Mouse (Mus musculus): ENCODE measurements at regions not wholly inside any gene's neighbourhood (a gene's known extent, or its start where the extent isn't known, plus 50 kb on each side); places are given as distances from the start of the nearest gene placed in this dataset.

DNA sequence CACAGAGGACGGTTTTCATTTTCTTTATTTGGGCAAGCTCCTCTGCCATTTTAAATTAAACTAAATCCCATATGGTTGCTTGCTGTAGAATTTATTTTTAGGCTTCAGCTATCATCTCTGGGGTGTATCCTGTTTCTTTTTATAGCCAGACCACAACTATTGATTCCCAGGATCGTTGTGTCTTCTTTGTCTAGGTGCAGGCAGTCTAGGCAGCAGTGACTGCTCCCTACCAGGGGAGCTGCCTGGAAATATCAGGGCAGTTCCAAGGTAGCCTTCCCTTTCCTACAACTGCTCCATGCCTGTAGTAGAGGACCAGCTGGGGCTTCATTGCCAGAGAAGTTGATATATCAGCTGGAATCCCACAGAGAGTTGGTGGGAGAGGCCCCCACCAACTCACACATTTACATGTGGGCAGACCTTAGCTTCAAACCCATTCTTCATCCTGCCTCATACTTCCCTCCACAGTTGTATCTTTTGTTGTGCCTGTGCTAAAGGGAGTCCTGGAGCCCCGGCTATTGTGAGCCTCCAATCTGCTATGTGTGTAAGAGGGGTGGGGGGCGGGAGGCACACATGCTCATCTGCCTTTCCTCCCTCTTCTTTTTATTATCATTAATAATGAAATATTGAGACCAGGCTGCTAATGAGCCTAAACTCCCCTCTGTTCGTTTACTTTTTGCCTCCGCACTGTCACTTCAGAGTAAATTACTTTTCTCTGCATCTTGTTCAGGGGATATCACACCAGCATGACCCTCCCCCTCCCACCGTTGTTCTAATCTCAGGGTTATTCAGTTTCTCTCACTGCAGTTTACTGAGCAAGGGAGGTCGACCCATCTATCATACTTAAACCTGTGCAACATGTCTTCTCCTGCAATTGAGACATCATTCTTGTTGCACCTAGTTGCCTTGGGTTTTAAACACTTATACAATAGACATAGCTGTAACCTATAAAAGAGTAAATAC lies 576.3 kb upstream of the Plxna2 start:
- no peak for DNase-seq (ENCODE audit: low spot score in 2 of 2)

- DNase-seq (ENCODE audit: low spot score in 2 of 2): no peak
These were observed 579.3 kb upstream of the Plxna2 start for GRCm38 (mm10) chr1:194038711-194039110.

GRCm38 (mm10) chr1:194034199-194034883 lies 583.7 kb upstream of the Plxna2 start:
- no peak for DNase-seq (ENCODE audit: low spot score in 2 of 2)

DNA sequence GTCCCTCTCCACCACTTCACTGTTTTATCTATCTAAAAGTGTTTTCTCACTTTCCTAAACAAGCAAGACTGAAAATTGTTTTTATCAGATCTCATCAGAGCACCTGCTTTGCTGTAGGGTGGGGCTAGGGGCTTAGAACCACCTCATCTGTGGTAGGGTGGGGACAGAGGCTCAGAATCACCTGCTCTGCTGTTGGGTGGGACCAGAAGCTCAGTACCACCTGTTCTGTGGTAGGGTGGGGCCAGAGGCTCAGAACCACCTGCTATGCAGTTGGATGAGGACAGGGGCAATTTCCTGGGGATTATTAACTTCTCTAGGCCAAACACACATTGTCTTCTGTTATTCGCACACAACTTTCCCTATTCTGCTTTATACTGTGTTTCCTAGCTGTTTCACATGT lies 585.4 kb upstream of the Plxna2 start:
- DNase-seq (ENCODE audit: low spot score in 2 of 2): no peak

- DNase-seq (ENCODE audit: low spot score in 2 of 2): no peak
These were observed 587.3 kb upstream of the Plxna2 start for GRCm38 (mm10) chr1:194030651-194031228.

GRCm38 (mm10) chr1:194026958-194027692 lies 590.9 kb upstream of the Plxna2 start:
- DNase-seq (ENCODE audit: low spot score in 2 of 2): no peak

DNA sequence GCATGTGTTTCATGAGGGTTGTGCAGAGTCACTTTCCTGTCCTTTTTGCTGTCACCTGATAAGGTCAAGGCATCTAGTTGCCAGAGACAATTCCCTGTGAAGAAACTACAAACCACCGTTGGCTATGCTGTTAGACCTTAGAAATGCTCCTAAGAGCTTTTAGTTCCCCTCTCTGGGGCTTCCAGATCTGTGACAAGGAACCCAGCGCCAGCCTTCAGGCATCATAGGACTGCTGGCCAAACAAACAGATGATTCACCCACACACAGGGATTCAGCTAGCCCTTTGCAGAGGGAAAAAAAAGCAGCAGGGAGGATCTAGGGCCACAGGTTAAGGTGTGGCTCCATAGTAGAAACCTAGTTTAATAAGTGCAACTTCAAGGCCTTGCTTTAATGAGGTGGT lies 591.8 kb upstream of the Plxna2 start:
- no peak for DNase-seq (ENCODE audit: low spot score in 2 of 2)

- DNase-seq (ENCODE audit: low spot score in 2 of 2): no peak
These were observed 598.7 kb upstream of the Plxna2 start for GRCm38 (mm10) chr1:194019282-194019681.

GRCm38 (mm10) chr1:193992226-193992625 lies 622.1 kb upstream of the Camk1g start:
- no peak for DNase-seq (ENCODE audit: low spot score in 2 of 2)

GRCm38 (mm10) chr1:193989956-193990675 lies 620.0 kb upstream of the Camk1g start:
- DNase-seq (ENCODE audit: low spot score in 2 of 2): no peak

GRCm38 (mm10) chr1:193988970-193989904 lies 619.1 kb upstream of the Camk1g start:
- no peak for DNase-seq (ENCODE audit: low spot score in 2 of 2)

- DNase-seq (ENCODE audit: low spot score in 2 of 2): no peak
These were observed 610.5 kb upstream of the Camk1g start for GRCm38 (mm10) chr1:193980571-193980970.

GRCm38 (mm10) chr1:193971537-193971936 lies 601.4 kb upstream of the Camk1g start:
- DNase-seq (ENCODE audit: low spot score in 2 of 2): no peak

DNA sequence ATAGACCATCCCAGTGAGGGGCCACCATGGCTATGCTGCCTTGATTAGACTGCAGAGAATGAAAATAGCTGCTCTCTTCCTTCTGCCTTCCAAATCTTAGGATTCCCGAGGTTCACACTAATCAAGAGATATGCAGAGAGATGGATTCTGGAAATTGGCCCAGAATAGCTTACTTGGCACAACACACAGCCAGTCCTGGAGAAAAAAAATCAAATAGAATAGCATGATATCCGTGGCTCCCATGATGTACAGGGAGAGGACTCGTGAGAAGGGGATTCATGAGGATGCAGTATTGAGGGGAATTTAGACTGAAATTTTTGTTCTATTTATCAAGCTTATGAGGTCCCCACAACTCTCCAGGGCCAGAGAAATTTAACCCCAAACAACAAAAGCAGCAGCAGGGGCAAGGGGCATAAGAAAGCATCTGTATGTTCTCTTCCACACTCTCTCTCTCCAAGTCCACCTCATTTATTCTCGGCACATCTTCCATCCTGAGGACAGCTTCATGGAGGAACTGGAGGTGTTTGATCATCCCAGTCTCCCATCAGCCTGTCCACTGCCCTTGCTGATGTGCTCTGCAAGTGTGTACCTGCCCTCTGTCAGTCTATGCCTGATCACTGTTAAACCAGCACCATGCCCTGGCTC lies 599.3 kb upstream of the Camk1g start:
- DNase-seq (ENCODE audit: low spot score in 2 of 2): no peak

DNA sequence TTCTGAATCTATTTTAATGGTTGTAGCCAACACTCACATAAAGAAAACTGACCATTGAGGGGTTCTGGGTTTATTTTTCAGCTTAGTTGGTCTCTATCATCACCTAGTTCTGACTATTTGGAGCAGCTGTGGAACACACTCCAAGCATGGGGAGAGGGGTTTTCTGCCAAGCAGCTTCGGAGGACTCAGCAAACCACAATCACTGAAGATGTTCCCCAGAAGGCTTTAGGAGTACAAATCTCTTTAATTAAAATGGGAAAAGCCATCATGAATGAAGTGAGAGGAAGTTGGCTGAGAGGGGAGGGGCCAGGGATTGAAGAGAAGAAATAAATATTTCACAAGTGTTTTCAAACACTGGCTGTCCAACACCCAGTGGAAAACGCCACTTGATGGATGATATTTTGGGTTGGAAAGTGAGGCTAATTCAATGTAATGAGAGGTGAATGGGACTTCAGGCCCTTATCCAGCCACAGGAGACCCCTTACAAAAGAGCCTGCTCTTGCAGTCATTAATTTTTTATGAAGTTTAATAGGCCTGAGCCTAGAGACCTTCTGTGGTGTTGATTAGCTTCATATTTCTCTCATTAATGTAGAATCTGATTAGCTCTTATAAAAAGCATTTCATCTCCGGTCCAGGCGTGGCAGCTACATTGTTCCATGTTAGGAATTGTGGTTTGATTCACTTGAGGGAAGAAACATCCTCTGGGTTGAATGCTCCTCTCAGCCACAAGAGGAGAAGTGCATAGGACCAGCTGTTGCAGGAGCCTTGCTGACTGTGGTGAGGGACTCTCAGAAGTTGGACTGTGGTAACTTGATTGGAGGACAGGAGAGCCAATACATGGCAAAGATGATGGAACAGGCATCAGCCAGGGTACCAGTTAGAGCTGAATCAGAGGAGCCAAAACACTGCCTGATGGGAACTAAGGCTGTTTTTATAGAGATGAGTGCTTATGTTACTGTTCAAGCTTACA lies 598.1 kb upstream of the Camk1g start:
- no peak for DNase-seq (ENCODE audit: low spot score in 2 of 2)

DNA sequence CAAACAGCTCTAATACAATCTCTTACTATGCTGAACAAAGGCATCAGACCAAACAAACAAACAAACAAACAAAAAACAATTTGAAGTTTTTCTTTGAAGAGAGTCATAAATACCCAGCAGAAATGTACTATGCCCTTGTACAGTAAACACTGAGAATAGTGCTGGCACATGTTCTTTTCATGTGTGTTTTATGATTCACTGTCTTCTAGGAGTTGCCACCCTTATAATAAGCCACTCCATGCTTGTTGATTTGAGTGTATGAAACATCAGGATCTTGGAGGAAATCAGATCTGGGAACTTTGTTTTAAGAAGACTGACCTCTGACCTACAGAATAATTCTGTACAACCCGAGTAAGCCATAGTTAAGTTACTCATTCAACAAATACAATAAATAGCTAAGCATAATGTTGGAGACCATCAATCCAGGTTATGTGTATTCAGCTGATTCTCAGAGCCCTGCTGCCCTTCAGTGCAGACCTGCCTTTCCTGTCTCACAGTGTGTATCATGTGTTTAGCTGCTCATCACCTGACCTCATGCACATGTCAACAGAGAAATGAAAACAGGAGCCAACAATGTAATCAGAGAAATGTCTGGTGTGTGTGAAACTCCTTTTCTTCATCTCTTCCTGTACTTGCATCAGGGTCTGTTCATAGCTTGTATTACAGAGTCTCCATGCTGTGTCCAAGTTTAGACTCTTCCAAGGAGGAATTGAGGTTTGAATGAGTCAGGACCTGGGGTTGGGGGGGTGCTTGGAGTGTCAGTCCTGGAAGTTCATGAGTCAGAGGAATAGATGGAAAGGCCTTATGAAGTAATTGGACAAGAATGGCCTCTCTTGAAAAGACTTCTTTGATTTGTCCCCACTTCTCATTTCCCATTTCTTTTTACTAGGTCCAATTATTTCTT lies 596.8 kb upstream of the Camk1g start:
- DNase-seq (ENCODE audit: low spot score in 2 of 2): no peak

- no peak for DNase-seq (ENCODE audit: low spot score in 2 of 2)
These were observed 595.2 kb upstream of the Camk1g start for GRCm38 (mm10) chr1:193965278-193965677.
